Mouse (Mus musculus): ENCODE measurements around the gene Igfbp1. TPM values are rescaled to one million over a fixed set of nuclear protein-coding genes. Genes with fewer than 3 reads are reported as not detected.

The Igfbp1 gene
- not detected for total RNA-seq (2021)
- long read RNA-seq, experiment 1 = 0 reads
- long read RNA-seq, experiment 2 = 0 reads

DNA sequence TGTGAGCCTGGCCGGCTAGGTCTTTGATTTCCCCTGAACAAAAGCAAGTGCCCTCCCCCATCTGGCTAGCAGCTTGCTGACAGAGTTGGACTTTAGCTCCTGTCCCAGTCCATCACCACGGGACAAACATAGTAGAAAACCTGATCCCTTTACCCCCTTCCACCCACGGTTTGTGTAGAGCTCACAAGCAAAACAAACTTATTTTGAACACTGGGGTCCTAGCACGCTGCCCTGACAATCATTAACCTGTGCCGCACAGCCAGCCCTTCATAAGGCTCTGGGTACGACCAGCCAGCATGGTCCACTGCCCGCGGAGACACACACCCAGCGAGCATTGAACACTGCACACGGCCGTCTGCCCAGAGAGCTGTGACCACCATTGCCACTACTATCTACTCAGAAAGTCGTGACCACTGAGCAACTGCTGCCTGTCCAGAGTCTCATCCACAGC lies at the start of gene Igfbp1:
Igfbp1 (plus strand) TSS at position 292 of the 451 bp plus-strand sequence.
- intact Hi-C loops (cut with DNase I) = no loop called here
- DNase-seq = peak in 1 of 2 experiments; percentile 1

DNA sequence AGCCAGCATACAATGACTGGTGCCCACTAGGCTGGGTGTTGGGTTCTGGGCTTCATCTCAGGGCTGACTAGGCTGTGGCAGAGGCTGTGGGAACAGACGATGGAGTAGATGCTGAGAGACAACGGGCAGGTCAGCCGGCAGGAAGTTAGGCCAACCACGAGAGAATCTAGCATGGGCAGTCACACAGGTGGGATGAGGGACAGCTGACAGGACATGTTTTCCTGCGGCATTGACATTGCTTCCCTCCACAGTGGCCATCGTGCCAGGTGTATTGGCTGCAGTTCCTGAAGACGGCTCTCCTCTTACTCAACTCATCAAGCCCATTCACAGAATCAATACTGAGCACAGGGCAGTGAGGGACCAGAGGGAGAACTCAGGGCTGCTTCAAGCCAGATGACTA lies 49.6 kb upstream of the Igfbp1 start:
- DNase-seq = no peak
- intact Hi-C loops (cut with DNase I) = no loop called here

DNA sequence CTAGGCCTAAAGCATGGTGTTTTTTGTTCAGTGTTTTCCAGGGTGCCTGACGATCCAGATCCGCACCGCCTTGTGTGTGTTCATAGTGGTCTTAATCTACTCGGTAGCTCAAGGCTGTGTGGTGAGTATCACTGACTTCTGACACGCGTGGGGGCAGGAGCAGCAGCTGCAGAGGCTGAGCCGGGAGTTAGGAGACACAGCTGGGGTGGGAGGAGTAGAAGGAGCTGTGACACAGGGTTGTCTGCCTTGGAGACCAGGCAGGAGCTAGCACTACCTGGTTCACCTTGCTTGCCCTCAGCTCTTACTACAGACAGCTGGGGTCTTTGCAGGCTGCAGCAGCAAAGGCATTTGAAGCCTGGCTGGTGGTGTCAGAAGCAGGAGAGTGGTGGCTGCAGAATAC lies 48.1 kb upstream of the Igfbp1 start:
- intact Hi-C loops (cut with DNase I) = no loop called here
- DNase-seq = no peak

DNA sequence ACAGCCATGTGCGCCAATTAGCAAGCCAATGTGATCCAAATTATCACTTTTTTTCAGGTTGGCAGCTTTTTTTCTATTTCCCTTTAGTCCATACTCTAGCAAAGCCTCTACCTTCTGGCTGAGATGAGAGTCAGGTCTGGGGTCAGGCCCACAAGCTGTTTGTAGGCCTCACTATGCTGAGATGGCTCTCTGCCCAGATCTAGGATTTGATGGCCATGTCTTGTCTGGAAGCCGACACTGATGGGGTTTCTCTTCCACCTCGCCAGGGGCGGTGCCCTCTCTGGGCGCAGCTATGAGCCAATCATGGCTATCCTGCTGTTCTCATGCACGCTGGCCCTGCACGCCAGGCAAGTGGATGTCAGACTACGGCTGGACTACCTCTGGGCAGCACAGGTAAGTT lies 47.1 kb upstream of the Igfbp1 start:
- intact Hi-C loops (cut with DNase I) = no loop called here
- no peak for DNase-seq

DNA sequence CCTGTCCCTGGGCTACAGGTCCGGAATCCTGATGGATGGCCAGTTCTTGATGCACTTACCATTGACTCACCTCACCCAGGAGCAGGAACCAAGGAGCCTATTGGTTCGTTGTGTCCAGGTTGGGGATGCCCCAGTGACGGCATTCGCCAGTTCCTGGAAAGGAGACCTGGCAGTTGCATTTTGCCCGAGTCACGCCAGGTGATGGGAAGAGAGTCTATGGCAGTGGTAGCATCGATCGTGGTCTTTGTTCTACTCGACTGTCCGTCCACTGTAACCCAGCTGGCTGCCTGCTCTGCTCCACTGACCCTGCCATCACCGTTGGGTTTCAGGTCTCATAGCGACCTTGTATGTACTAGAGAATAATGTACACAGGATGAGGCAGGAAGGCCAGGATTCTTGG lies 45.2 kb upstream of the Igfbp1 start:
- no peak for DNase-seq
- intact Hi-C loops (cut with DNase I) = no loop called here

DNA sequence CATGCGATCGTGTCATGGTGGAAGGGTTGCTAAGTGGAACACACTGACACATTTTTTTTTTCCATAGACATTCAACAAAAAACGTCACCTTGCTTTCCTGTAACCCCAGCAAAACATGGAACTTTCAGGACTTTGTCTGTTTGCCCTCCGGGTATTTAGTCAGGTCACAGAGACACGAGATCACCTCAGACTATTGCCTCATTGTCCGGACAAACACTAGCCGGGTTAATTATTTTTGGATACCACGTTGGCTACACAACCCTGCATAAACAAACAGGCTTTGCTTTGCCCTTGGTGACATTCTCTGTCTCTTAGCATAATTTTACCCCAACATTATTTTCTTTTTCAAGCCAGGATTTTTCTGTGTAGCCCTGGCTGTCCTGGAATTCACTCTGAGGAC lies 44.5 kb upstream of the Igfbp1 start:
- intact Hi-C loops (cut with DNase I) = no loop called here
- DNase-seq = no peak

DNA sequence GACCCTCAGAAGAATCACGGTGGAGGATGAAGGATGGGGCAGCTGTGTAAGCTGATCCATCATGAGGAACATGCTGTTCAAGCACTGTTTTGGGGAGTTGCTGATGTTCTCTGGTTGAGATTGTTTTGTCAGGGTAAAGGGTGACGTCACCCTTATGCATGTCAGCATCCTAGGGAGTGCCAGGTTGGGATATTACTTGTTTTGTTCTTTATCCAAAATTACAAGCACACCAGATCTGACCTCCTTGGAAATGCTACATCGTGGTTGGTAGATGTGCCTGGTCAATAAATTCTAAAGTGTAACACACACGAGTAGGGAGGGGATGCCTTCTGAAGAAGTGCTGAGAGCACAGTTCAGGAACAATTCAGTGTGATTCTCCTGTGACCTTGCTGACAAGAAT lies 41.2 kb upstream of the Igfbp1 start:
- intact Hi-C loops (cut with DNase I) = no loop called here
- DNase-seq = no peak

DNA sequence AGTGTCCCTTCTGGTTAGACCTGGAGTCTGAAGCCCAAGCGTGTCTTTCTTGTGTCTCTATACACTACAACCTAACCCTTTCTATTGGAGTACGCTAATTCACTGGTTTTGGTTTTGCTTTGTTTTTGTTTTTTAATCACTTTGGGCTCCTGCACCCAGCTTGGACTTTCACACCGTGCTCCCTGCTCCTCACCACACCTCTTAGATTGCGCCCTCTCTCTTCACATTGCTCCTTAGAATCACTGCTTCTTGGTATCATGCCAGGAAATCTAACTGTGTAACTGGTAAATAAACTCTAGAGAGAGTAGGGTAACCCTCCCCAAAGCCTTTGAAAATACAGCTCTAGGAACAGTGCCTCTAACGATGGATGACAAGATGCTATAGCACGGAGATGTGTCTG lies 39.4 kb upstream of the Igfbp1 start:
- intact Hi-C loops (cut with DNase I) = no loop called here
- DNase-seq = no peak

DNA sequence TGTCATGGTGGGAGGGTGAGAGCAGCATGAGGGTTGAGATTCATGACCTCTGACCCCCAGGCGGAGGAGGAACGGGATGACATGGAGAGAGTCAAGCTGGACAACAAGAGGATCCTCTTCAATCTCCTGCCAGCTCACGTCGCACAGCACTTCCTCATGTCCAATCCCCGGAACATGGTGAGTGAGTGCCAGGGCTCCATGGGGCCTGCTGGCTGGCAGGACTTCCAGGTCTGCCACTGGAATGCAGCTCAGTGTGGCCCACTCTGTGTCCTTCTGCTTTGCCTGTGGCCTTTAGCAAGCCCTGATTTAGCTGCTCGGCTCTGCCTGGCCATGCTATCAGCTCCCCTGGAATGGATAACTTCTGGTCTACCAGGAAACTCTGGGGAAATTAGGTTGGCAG lies 37.4 kb upstream of the Igfbp1 start:
- no peak for DNase-seq
- intact Hi-C loops (cut with DNase I) = no loop called here

DNA sequence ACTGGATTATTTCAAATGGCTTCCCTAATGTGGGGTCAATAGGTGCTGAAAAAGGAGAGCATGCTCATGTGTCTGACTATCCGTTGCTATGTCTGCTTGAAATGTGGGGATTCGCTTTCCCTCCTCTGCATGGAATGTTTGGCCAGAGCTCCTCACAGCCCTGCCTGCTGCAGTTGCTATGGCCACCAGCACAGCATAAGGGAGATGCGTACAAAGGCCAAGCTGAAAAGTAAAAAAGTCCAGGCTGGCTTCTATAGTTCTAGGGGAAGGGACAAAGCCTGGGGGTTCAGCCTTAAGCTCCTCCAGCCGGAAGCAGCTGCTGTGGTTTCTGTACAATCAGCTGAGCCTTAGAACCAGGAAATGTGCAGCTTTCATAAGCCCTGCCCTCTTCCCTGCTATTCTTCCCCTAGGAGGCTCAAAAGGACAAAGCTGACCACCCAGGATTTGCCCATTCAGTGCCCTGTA lies 36.9 kb upstream of the Igfbp1 start:
- DNase-seq = no peak
- intact Hi-C loops (cut with DNase I) = no loop called here

DNA sequence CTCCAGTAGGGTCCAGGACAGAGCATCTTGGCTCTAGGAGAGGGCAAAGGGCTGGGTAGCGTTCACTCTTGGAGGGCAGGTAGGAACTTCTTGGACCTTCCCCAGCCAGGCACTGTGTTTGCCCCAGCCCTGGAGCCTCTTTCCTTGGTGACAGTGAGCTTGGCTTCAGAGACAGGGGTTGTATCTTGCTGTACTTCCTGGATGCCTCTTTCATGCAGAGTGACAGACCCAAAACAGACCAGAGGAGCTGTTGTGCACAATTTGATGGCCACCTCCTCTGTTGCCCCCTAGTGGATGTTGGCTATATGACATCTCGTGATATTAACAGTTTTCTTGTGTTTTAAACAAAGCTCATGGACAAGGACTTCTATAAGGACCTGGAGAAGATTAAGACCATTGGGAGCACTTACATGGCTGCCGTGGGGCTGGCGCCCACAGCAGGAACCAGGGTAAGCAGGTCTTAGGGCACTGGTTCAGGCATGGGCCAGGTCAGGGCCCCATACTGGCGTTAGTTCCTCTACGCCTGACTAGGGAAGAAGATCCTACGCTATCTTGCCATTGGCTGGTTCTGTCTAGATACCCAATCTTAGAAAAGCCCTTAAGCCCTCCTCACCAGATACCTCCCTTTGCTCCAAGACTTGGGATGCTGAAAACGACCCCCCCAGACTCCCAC lies 35.9 kb upstream of the Igfbp1 start:
- DNase-seq = no peak
- intact Hi-C loops (cut with DNase I) = no loop called here

DNA sequence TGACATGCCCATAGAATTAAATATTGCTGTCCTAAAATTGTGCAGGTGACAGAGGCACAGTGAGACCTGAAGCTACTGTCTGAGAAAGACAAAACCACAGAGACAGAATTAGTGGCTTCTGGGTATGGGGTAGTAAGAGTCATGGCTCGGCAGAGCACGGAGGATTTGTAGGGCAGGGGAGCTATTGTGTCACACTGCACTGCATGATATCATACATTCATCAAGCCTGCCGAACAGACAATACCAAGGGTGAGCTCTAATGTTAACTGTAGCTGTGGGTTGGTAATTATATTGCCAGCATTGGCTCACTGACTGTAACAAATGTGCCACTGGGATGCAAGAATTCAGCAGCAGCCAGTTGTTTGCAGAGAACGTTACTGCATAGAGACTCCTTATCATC lies 33.2 kb upstream of the Igfbp1 start:
- no peak for DNase-seq
- intact Hi-C loops (cut with DNase I) = no loop called here

DNA sequence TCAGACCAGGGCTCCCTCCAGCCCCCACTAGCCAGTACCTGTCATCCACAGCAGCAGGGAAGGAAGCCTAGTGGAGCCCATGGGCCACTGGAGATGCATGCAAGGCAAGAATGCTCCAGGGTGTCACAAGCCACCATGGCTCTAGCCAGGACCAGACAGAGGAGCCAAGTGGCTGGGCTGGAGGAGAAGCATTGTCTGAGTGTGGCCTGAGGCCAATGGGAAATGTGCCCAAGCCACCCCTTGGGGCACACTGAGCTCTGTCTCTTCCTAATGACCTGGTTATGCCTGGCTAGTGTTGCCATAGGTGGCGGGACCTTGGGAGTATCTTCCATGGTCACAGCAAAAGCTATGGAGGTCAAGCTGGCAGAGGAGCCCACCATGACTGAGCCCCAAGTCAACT lies 27.9 kb upstream of the Igfbp1 start:
- intact Hi-C loops (cut with DNase I) = no loop called here
- no peak for DNase-seq

DNA sequence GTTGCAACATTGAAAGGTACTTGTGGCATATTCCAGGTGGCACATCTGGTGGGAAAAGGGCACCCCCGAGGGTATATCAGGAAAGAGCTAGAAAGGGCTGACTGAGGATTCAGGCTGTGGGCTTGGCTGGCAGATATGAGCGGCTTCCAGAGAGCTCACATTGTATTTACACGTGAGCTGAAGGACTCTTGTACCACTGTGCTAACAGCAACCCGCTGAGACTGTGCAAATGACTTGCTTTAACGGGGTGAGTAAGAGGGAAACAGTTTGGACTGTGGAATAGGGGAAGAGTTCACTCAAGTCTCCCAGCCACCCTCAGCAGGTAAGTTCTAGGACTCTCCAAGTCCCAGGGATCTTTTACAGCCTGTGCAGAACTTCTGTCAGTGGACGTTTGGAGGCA lies 23.9 kb upstream of the Igfbp1 start:
- intact Hi-C loops (cut with DNase I) = no loop called here
- DNase-seq = no peak

DNA sequence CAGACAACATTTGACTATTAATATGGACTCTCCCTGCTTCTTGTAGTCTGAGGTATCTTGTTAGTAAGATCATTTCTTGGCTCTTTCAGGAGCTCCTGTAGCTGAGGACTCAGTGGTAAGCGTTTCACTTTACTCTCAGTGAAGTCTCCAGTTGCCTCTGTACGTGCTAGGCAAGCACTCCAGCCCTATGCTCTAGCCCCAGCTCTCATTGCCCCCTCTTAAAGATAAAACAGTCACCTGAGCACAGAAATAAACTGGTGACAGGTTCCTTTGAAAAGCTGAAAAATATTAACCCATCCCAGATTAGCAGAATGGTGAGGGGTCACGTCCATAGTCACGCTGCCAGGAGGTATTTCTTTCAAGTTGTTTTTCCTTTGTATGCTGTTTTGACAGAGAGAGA lies 18.9 kb upstream of the Igfbp1 start:
- no peak for DNase-seq
- intact Hi-C loops (cut with DNase I) = no loop called here

DNA sequence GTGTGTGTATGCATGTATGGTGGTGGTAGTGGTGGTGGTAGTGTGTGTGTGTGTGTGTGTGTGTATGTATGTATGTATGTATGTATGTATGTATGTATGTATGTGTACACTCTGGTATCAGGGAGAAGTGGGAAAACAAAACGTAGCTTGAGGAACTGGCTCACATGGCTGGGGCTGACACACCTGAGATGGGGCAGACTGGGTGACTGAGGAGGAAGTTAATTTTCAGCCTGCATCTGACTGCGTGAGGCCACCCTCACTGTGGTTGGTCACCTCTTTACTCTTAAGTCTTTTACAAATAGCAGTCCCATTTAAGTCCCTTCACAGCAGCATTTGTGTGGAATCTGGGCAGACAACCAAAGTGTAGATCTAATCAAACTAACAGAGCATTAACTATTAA lies 18.3 kb upstream of the Igfbp1 start:
- intact Hi-C loops (cut with DNase I) = no loop called here
- no peak for DNase-seq

DNA sequence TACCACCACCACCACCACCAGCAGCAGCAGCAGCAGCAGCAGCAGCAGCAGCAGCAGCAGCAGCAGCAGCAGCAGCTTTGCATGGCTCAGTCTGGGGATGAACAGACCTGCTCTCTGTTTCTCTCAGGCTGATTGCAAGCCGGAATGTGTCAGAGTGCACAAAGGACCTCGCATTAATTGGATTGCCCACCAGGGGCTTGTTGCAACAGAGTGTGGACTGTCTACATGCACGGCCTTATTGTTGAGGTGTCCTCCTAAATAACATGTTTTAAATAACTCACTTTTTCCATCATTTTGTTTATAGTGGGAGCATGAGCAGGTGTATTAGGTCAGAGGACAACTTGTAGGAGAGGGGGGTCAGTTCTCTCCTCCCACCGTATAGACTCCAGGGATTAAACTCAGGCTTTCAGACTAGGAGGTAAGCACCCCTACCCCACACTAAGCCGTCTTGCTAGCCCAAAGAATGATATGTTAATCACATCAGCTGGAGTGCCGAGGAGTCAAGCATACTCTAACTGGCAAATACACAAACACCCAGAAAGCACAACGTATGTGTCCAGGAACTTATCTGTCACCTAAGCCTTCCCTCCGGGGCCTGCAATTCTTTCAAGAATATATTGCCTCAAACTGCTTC lies 15.1 kb upstream of the Igfbp1 start:
- DNase-seq = no peak
- intact Hi-C loops (cut with DNase I) = no loop called here

DNA sequence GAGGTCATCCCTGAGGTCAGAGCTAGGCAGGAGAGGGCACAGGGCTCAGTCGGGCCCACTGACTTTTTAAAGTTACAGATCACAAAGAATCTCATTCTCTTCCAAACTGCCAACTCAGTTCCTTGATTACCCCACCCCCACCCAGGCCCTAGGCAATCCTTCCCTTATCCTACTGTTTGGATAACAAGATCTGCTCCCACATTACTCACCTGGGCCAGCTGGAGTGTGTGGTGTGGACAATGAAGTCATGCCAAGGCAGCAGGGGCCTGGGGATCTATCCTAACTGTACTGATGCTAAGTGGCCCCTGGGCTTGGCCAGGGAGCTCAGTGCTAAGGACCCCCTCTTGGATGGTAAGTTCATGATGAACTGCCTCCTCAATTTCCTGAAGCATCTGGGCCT lies 13.2 kb upstream of the Igfbp1 start:
- intact Hi-C loops (cut with DNase I) = no loop called here

DNA sequence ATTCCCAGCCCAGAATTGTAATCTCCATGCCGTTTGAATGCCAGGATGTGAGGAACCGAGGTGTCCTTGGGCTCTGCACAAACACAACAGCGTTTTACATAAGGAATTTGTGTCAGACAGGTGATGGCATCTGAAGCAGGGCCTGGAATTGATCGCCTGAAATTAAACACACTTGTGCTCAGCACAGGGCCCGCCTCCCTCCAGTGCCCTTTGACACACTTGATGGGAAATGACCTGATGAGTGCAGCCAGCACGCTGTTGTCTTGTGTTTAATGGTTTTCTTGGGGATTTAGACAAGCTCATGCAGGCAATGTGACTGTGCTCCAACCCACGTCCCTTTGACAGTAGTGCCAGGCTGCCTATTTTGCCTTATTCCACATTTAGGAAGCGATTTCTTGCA lies 10.1 kb upstream of the Igfbp1 start:
- no peak for DNase-seq
- intact Hi-C loops (cut with DNase I) = no loop called here

More for the DNA sequence above, 13.2 kb upstream of the Igfbp1 start:
- no peak for DNase-seq

DNA sequence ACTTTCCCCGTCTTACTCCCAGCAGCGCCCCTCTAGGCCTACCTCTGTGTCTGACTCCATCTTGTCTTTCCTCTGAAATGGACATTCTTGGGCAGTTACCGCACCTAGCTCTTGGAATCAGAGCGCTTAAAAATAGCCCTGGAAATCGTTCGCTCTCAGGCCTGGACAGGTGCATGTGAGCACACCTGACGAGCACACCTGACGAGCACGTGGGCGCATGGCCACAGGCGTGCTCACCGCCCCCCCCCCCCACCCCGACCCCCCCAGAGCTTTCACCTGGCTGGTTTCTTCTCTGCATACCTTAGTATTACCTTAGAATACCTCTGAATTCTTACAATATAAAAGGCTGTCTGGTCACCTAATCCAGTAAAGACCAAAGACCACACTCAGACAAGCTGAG lies 9.1 kb upstream of the Igfbp1 start, which contains the start of gene Gm11985:
Gm11985 (minus strand) TSS at position 101 of the 400 bp plus-strand sequence.
- DNase-seq = no peak
- intact Hi-C loops (cut with DNase I) = no loop called here

DNA sequence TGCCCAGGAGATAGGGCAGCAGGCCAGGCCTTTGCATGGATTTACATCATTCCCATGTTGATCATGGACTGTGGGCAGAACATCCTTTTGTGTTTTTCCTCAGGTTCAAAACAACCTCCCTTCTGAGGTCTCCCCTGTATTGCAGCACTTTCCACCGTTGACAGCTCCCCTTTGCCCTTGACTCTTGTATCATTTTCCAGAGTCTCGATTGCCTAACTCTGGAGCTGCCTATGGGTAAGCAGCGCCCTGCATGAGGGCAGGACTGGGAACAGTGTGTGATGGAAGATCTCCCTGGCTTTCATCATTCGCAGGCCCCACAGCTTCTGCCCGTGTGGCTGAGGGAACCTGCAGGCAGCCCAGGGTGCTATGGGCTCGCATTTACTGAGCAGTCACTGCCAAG lies 4.9 kb upstream of the Igfbp1 start:
- intact Hi-C loops (cut with DNase I) = no loop called here
- no peak for DNase-seq

DNA sequence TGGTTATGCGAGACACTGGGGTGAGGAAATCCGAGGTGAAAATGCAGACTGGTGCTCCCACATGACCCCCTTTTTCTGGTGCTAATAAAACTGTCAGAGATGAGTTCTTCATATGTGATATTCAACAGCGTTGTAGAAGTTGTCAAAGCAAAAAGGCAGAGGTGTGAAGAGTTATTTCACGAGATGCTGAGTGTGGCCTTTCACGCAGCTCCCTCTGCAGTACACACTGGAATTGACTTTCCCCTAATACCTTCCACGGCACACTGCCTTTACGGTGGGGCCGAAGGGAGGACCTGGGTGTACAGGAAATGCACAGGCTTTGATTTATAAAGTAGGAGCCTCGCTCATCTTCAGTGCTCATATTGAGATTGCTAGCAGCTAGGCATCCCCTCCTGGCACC lies 4.4 kb upstream of the Igfbp1 start:
- no peak for DNase-seq
- intact Hi-C loops (cut with DNase I) = no loop called here
